Mouse (Mus musculus) midbrain, embryonic 12.5 days (tissue): Measurements from ENCODE around the gene Tfap2a. TPM values are rescaled to one million over a fixed set of nuclear protein-coding genes. Genes with fewer than 3 reads are reported as not detected.

Experiments
- ATAC-seq: fragments of 200-750 bp; cut with Nextera tagmentation; 2 replicates; pipeline ENCODE4 v1.8.0; 2017; ENCODE audit warnings: low read depth, moderate TSS enrichment, moderate library complexity; ENCODE audit not compliant: low FRiP score
- H3K27ac ChIP-seq: fragments of 300-500 bp; sonication (generic); replicated peaks from 2 replicates; pipeline ENCODE4 v1.5.1; 2016; ENCODE audit warnings: mild to moderate bottlenecking
- H3K27me3 ChIP-seq: fragments of 300-500 bp; sonication (generic); 2 replicates; pipeline ENCODE4 v1.6.1; 2016; ENCODE audit warnings: mild to moderate bottlenecking
- H3K36me3 ChIP-seq: fragments of 300-500 bp; sonication (generic); 2 replicates; pipeline ENCODE4 v1.6.1; 2016
- H3K4me1 ChIP-seq: fragments of 300-500 bp; sonication (generic); 2 replicates; pipeline ENCODE4 v1.6.1; 2016
- H3K4me2 ChIP-seq: fragments of 300-500 bp; sonication (generic); replicated peaks from 2 replicates; pipeline ENCODE4 v1.6.1; 2016; ENCODE audit warnings: mild to moderate bottlenecking, moderate library complexity
- H3K4me3 ChIP-seq: fragments of 300-500 bp; sonication (generic); 2 replicates; pipeline ENCODE4 v1.5.1; 2016; ENCODE audit warnings: mild to moderate bottlenecking
- H3K9ac ChIP-seq: fragments of 300-500 bp; sonication (generic); replicated peaks from 2 replicates; pipeline ENCODE4 v1.6.1; 2016; ENCODE audit warnings: mild to moderate bottlenecking, moderate library complexity
- H3K9me3 ChIP-seq: fragments of 300-500 bp; sonication (generic); 2 replicates; pipeline ENCODE4 v1.6.1; 2016; ENCODE audit warnings: mild to moderate bottlenecking
- WGBS: fragments of 180-500 bp; shearing (Covaris S2); methylation state at CpG from one replicate; pipeline ENCODE4 v1.1.7; 2016; 5-methylcytosine and 5-hydroxymethylcytosine counted together
- polyA plus RNA-seq: library from polyadenylated mRNA; unstranded; fragments of >200 nt; fragmentation: Nextera tagmentation; extraction: Ambion mirVana; gene quantifications from 2 replicates; pipeline ENCODE4 v1.2.1, GENCODE M21; 2016

Tfap2a gene
- polyA plus RNA-seq, 1 experiment from 2014 or later, result 6.3 TPM

DNA sequence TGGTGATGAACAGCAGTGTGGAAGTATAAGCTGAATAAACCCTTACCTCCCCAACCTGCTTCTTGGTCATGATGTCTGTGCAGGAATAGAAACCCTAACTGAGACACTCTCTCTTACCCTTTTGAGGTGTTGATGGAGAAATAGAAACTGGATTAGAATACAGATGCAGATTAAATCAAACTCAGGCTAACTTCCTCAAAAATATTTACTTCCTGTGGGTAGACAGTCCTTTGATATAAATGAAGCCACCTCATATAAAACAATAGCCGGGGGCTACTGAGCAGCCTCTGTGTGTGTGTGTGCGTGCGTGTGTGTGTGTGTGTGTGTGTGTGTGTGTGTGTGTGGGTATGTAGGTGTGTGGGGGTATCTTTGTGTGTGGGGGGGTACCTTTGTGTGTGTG, 52.4 kb downstream of the Tfap2a start:
- H3K4me3 ChIP-seq, result no peak overlapping the region
- 96% methylated on average over 3 of the region's 3 CpGs for WGBS
- no peak overlapping the region for H3K27ac ChIP-seq
- no peaks in the 10 kb centered on the region; the same call in 1 of the 2 replicates for H3K27me3 ChIP-seq
- H3K36me3 ChIP-seq, result no peaks in the 10 kb centered on the region
- no peak overlapping the region for H3K4me2 ChIP-seq
- ATAC-seq, result no peak
- no peak overlapping the region for H3K9ac ChIP-seq
- no peaks in the 10 kb centered on the region for H3K9me3 ChIP-seq
- no peaks in the 10 kb centered on the region for H3K4me1 ChIP-seq

DNA sequence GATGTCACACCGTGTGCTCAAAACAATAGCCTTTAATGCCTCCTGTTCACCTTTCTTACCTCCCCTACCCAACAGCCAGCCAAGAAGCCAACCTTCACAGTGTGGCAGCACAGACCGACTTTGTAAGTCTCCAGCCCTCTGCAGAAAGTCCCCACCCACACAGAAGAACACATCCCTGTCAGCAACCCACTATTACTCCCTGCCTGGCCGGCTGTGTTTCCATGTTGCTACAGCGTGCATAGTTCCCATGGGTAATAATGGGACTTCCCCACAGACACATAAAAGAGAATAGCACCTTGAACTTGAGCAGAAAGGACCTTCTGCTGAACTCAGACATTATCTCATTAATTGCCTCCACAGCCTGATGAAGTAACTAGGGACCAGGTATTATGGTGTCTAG, 61.4 kb downstream of the Tfap2a start:
- H3K27ac ChIP-seq, result no peak overlapping the region
- no peaks in the 10 kb centered on the region for H3K9me3 ChIP-seq
- no peaks in the 10 kb centered on the region for H3K4me1 ChIP-seq
- H3K36me3 ChIP-seq, result no peaks in the 10 kb centered on the region
- no peak overlapping the region for H3K4me2 ChIP-seq
- peaks cover 12% of the 10 kb centered on the region; the same call in 1 of the 2 replicates for H3K27me3 ChIP-seq
- H3K9ac ChIP-seq, result no peak overlapping the region
- ATAC-seq, result no peak
- WGBS, result 50% methylated on average over 4 of the region's 4 CpGs
- no peak overlapping the region for H3K4me3 ChIP-seq

Other genes with a start within 250 kb of the Tfap2a start
- gene Gcnt2, start 121.4 kb upstream of the Tfap2a start, polyA plus RNA-seq, result 3.2 and 3.4 TPM in 2 replicates